Mouse (Mus musculus): ENCODE results near the gene Pigp. TPM values are rescaled to one million over a fixed set of nuclear protein-coding genes. Genes with fewer than 3 reads are reported as not detected.

The Pigp gene
- 37.6 TPM for total RNA-seq (2023)

DNA sequence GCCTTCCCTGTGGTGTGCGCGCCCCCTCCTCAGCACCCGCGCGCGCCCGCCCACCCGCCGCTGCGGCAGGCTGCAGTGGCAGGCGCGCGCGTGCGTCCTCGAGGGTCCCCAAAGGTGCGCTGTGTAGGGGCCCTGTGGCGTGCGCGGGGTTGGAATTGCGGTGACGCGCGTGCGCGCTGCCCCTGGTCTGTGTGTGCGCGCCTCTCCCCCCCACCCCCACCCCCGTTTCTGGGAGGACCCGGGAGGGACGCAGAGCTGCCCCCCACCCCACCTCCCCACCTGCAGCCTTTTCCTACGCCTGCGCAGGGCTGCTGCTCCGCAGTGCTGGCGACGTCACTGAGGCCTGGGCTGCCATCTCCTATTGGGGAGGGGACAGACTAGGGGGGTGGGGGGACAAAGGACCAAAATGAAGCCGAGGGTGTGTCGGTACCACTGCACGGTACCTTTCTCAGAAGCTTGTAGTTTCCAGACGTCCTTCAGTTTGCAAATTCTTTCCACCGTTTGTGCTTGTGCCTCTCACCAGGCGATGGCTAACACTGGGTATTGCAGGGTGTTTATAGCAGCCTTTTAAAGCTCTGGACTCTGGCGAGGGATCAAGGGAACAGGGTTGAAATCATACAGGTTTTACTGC lies at the start of gene Pigp:
Gene Pigp (minus strand): TSS at position 542 of the 631 bp plus-strand sequence.

DNA sequence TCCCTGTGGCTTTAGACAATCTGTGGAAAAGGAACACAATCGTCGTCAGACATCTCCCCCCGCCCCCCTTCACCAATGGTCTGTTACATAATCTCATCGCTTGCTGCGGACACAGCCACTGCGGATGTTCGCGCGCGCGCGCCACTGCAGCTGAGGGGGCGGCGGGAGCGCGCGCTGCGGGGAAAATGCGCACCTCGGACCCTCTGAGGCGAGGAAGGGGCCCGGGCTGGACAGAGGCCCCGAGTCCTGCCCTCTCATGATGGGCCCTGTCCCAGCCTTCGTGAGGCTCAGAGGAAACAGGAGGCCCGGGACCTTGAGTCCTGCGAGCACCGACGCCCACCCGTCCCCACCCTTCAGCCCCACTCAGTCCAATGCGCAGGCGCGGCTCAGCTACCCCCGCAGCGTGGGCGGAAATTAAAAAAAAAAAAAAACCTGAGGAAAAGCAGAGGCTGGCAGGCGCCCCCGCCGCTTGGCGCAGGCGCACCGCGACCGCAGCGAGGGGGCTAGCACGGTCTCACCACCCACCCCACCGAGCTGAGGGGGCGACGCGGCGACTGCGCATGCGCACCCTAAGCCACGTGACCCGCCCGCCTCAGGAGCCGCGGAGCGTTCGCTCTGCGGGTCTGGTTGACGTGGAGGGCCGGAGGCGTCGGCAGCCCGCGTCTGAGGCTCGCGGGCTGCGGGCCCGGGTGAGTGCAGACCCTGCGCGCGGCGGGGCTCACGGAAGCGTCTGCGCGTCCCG lies 1.3 kb downstream of the Pigp start, which contains the start of gene Ttc3:
Gene Ttc3 (plus strand): TSS at position 446 of the 742 bp plus-strand sequence.

DNA sequence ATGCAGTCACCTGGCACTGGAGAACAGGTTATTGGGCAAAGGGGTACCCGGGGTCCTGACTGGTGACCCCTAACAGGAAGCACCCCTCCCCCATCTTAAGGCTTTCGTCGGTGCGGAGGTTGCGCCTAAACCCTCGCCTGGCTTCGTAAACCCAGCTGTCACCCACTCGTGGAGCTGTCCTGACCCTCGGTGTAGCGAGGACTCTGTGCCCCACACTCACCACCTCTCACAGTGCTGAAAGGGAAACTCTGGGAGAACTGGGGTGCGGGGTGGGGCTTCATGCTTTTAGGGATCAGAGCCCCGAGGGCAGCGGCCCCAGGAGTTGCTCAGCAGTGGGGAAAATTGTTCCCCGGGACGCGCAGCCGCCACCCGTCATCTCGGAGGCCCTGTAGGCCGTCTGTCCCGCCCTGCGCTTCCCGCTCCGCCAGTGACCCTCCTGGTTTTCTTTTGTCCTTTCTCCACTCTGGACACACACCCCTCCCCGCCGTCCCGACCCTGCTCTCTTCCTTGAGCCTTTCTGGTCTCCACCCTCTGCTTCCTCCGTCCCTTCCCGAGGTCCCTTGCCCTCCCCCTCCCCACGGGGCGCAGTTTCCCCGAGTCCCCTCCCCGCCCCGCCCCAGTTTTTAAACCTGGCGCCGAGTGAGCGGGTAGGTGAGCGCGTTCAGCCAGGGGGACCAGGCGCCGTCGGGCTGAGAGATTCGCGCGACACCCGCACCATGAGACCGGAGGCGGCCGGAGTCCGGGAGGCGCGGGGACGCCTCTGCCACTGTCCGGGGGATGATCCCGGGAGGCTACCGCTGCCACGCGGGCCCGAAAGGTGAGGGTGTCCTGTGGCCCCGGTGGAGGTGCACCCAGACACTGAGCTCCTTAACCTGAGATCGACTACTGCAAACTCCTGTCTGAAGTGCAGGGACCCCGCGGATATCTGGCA lies 43.6 kb downstream of the Pigp start, which contains the start of gene Ripply3:
Gene Ripply3 (plus strand): TSS at position 640 of the 931 bp plus-strand sequence.

DNA sequence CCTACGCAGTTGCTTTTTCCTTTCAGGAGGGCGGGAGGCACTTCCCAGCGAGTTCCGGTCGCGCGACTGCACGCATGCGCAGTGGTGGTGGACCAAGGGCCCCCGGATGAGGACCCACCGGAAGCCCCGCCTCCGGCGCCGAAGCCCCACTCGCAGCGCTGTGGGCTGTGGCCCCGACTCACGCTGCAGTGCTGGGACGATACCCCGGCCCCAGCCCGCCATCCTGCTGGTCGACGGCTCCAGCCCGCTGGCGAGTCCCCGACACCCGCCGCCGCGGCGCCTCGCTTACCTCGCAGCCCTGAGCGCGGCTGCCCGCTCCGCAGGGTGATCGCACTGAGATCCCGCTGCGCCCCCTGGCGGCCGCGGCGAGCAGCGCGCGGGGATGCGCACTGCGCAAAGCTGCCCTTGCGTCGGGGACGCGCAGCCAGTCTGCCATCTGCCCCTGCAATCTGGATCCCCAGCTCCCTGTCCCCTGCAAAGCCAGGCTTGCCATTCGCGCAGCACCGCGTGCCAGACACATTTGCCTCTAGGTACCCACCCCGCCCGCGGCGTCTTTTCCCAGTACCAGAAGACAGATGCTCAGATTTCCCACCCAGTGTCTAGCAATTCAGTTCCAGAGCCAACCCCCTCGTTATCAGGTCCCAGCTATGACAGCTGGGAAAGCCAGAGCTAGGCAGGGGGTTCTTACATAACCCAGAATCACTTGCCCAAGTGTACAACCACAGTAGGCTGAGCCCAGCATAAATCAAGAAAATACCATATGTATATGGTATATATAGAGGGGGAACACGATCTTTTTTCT lies 58.2 kb downstream of the Pigp start, which contains the start of gene Hlcs:
Gene Hlcs (minus strand): TSS at position 343 of the 802 bp plus-strand sequence.

Other genes starting within 250 kb of the Pigp start
- 47.4 TPM for gene Hlcs, start 58.3 kb downstream of the Pigp start, total RNA-seq (2023)
- not detected for gene Ripply3, start 43.4 kb downstream of the Pigp start, total RNA-seq (2023)
- gene Ttc3, start 1.2 kb downstream of the Pigp start, total RNA-seq (2023), result 115 TPM
- 19.1 TPM for gene Vps26c, start 155.0 kb upstream of the Pigp start, total RNA-seq (2023)
- 150 TPM for gene Dyrk1a, start 198.2 kb upstream of the Pigp start, total RNA-seq (2023)

All from CD4-positive naive resting alpha-beta T cell, adult 76 days (primary cell).